Mouse (Mus musculus): ENCODE measurements at regions not wholly inside any gene's neighbourhood (a gene's known extent, or its start where the extent isn't known, plus 50 kb on each side); places are given as distances from the start of the nearest gene placed in this dataset.

DNA sequence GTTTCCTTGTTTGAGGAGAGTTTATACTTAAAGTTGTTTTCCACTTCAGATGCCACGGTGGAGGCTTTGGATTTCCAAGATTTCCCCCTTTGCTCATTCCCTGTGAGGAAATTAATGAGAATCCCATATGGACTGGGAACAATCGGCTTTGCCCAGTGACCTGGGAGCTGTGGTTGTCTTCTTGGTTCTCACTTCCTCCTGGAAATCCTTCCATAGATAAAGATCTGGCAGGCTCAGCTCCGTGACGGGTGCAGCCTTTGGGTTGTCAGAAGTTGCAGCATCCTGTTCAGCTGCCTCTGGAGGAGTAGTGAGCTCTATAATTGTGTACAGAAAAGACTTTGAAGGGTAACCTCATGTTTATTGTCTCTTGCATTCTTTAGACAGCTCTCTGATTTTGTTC is 78.8 kb upstream of the Ankrd28 start:
- H3K27me3 ChIP-seq (ENCODE audit: control insufficient read depth, insufficient read depth, low read length), result no peaks in the 10 kb centered on the region
- H3K36me3 ChIP-seq (replicated peaks; ENCODE audit: control insufficient read depth, insufficient read depth, low read depth, low read length), result no peaks in the 10 kb centered on the region
- no peak overlapping the region for H3K9ac ChIP-seq (replicated peaks; ENCODE audit: low read length)
- no peak overlapping the region for H3K4me2 ChIP-seq (ENCODE audit: low read depth, low read length)
- DNase-seq (ENCODE audit: low spot score), result no peak
- no peak for ATAC-seq (replicated peaks; ENCODE audit: insufficient number of reproducible peaks, low FRiP score, low TSS enrichment, low read depth)
- no peaks in the 10 kb centered on the region for H3K9me3 ChIP-seq (replicated peaks; ENCODE audit: control insufficient read depth, low read length)
- WGBS, result 63% methylated on average over 4 of the region's 4 CpGs
- H3K27ac ChIP-seq (replicated peaks; ENCODE audit: low read depth, low read length), result no peak overlapping the region
- no peaks in the 10 kb centered on the region for H3K4me1 ChIP-seq (ENCODE audit: control insufficient read depth, insufficient read depth, low read length)
- H3K4me3 ChIP-seq (ENCODE audit: low read depth, low read length), result no peak overlapping the region

DNA sequence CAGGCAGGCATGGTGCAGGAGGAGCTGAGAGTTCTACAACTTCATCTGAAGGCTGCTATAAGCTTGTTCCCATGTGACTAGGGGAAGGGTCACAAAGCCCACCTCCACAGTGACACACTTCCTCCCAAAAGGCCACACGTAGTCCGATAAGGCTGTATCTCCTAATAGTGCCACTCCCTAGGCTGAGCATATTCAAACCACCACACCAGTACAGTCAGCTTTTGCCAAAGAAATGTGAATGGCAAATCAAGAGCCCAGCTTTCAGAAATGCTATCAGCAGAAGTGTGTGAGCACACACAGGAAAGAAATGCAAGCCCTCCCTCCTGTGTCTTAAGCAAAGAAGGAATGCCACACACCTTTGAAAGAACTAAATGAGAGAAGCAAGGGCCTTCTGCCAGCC is 80.4 kb upstream of the Ankrd28 start:
- Histone ChIP-seq H3K36me3 (replicated peaks; ENCODE audit: control insufficient read depth, insufficient read depth, low read depth, low read length) (no peaks in the 10 kb centered on the region), H3K4me2 (ENCODE audit: low read depth, low read length) (no peak overlapping the region), H3K27me3 (ENCODE audit: control insufficient read depth, insufficient read depth, low read length) (no peaks in the 10 kb centered on the region), H3K27ac (replicated peaks; ENCODE audit: low read depth, low read length) (no peak overlapping the region), H3K4me3 (ENCODE audit: low read depth, low read length) (no peak overlapping the region), H3K9me3 (replicated peaks; ENCODE audit: control insufficient read depth, low read length) (no peaks in the 10 kb centered on the region), H3K9ac (replicated peaks; ENCODE audit: low read length) (no peak overlapping the region), H3K4me1 (ENCODE audit: control insufficient read depth, insufficient read depth, low read length) (no peaks in the 10 kb centered on the region)
- WGBS, result 89% methylated on average over 2 of the region's 2 CpGs
- ATAC-seq (replicated peaks; ENCODE audit: insufficient number of reproducible peaks, low FRiP score, low TSS enrichment, low read depth) (no peak), DNase-seq (ENCODE audit: low spot score) (no peak)

DNA sequence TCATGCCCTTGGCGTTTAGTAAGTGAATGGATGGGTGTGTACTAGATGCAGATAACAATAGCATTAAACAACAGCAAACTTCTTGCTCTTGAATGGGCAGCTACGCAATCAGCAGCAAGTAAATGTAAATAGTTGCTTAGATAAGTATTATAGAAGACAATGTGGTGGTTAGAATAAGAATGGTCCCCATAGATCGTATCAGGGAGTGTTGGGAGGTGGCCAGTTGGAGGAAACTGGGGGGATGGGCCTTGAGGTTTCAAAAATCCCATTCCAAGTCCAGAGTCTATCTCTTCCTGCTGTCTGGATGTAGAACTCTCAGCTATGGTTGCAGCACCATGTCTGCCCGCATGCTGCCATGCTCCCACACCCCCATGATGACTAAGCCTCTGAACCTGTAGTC is 88.0 kb upstream of the Ankrd28 start:
- H3K4me1 ChIP-seq (ENCODE audit: control insufficient read depth, insufficient read depth, low read length), result no peaks in the 10 kb centered on the region
- no peaks in the 10 kb centered on the region for H3K27me3 ChIP-seq (ENCODE audit: control insufficient read depth, insufficient read depth, low read length)
- no peak overlapping the region for H3K4me2 ChIP-seq (ENCODE audit: low read depth, low read length)
- DNase-seq (ENCODE audit: low spot score) (no peak), ATAC-seq (replicated peaks; ENCODE audit: insufficient number of reproducible peaks, low FRiP score, low TSS enrichment, low read depth) (no peak)
- no peak overlapping the region for H3K9ac ChIP-seq (replicated peaks; ENCODE audit: low read length)
- no peak overlapping the region for H3K27ac ChIP-seq (replicated peaks; ENCODE audit: low read depth, low read length)
- no peak overlapping the region for H3K4me3 ChIP-seq (ENCODE audit: low read depth, low read length)
- H3K9me3 ChIP-seq (replicated peaks; ENCODE audit: control insufficient read depth, low read length), result no peaks in the 10 kb centered on the region
- no peaks in the 10 kb centered on the region for H3K36me3 ChIP-seq (replicated peaks; ENCODE audit: control insufficient read depth, insufficient read depth, low read depth, low read length)
- 91% methylated on average over 4 of the region's 4 CpGs for WGBS

DNA sequence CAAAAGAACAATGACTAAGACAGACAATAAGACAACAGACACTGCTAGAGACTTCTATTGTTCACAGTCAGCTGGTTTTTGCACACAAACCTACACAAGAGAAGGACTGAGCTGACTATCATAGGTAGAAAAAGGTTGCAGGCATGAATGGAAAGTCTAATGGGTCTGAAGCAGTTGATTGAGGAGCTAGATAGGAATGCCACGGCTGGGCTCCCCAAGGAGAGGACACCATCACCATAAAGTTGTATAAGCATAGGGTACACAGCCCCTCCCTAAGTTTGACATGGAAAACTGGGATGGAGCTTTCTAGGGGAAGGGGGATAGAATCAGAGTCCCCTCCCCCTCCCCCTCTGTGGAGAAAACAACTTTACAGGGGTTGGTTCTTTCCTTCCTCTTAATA is 88.5 kb upstream of the Ankrd28 start:
- no peak overlapping the region for H3K9ac ChIP-seq (replicated peaks; ENCODE audit: low read length)
- no peaks in the 10 kb centered on the region for H3K4me1 ChIP-seq (ENCODE audit: control insufficient read depth, insufficient read depth, low read length)
- no peak overlapping the region for H3K27ac ChIP-seq (replicated peaks; ENCODE audit: low read depth, low read length)
- 86% methylated on average over 1 of the region's 1 CpGs for WGBS
- H3K9me3 ChIP-seq (replicated peaks; ENCODE audit: control insufficient read depth, low read length), result no peaks in the 10 kb centered on the region
- ATAC-seq (replicated peaks; ENCODE audit: insufficient number of reproducible peaks, low FRiP score, low TSS enrichment, low read depth) (no peak), DNase-seq (ENCODE audit: low spot score) (no peak)
- no peaks in the 10 kb centered on the region for H3K27me3 ChIP-seq (ENCODE audit: control insufficient read depth, insufficient read depth, low read length)
- no peak overlapping the region for H3K4me3 ChIP-seq (ENCODE audit: low read depth, low read length)
- no peaks in the 10 kb centered on the region for H3K36me3 ChIP-seq (replicated peaks; ENCODE audit: control insufficient read depth, insufficient read depth, low read depth, low read length)
- H3K4me2 ChIP-seq (ENCODE audit: low read depth, low read length), result no peak overlapping the region

DNA sequence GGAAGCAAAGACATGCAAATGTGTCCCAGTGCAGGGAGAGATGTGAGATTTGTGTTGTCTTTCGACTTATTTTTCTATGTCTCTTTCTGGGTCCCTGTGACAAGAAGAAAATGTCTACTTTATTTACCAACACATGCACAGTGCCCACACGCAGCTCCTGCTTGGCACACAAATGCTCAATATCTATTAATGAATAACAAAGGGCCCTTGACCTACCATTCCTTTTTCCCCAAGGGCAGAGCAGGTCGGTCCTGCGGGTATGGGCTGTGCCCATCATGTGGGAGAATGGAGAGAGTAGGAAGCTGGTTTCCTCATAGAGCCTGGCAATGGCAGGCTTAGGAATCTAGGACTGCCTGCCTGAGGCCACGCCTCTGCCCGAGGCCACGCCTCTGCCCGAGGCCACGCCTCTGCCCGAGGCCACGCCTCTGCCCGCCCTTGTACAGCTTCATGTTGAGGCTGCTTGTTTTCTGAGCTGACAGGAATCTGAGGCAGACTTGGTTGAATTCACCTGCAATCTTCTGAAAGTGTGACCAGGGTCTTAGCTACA is 98.8 kb upstream of the Ankrd28 start:
- 60% methylated on average over 12 of the region's 12 CpGs for WGBS

DNA sequence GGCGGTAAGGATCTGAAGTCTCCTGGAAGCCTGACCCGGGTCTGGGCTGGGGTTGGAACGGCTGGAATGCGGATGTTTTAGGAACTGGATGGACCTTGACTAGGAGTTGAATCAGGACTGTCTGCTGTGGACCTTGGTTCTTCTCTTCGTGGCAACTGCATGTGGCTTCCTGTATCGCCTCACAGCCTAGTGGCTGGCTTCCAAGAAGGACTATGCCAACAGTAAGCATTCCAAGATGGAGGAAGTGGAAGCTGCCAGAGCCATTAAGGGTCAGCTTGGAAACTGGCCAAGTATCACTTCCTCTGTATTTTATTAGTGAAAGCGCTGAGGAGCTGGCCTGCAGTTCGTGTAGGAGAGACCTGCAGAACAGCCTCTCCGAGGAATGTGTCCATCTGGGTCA is 98.4 kb upstream of the Galnt15 start:
- H3K4me1 ChIP-seq (ENCODE audit: control insufficient read depth, insufficient read depth, low read length), result no peaks in the 10 kb centered on the region; the same call in 1 of the 2 replicates
- no peaks in the 10 kb centered on the region for H3K36me3 ChIP-seq (replicated peaks; ENCODE audit: control insufficient read depth, insufficient read depth, low read depth, low read length)
- ATAC-seq (replicated peaks; ENCODE audit: insufficient number of reproducible peaks, low FRiP score, low TSS enrichment, low read depth) (no peak), DNase-seq (ENCODE audit: low spot score) (peak; percentile 27)
- no peaks in the 10 kb centered on the region for H3K9me3 ChIP-seq (replicated peaks; ENCODE audit: control insufficient read depth, low read length)
- no peak overlapping the region for H3K4me3 ChIP-seq (ENCODE audit: low read depth, low read length)
- H3K4me2 ChIP-seq (ENCODE audit: low read depth, low read length), result no peak overlapping the region
- no peak overlapping the region for H3K27ac ChIP-seq (replicated peaks; ENCODE audit: low read depth, low read length)
- WGBS, result 77% methylated on average over 9 of the region's 9 CpGs
- no peaks in the 10 kb centered on the region for H3K27me3 ChIP-seq (ENCODE audit: control insufficient read depth, insufficient read depth, low read length)
- H3K9ac ChIP-seq (replicated peaks; ENCODE audit: low read length), result no peak overlapping the region

More for the DNA sequence above, 98.8 kb upstream of the Ankrd28 start:
- DNase-seq (ENCODE audit: low spot score) (no peak), ATAC-seq (replicated peaks; ENCODE audit: insufficient number of reproducible peaks, low FRiP score, low TSS enrichment, low read depth) (no peak)
- no peaks in the 10 kb centered on the region; the same call in 1 of the 2 replicates for H3K4me1 ChIP-seq (ENCODE audit: control insufficient read depth, insufficient read depth, low read length)
- no peaks in the 10 kb centered on the region for H3K36me3 ChIP-seq (replicated peaks; ENCODE audit: control insufficient read depth, insufficient read depth, low read depth, low read length)
- no peaks in the 10 kb centered on the region for H3K27me3 ChIP-seq (ENCODE audit: control insufficient read depth, insufficient read depth, low read length)
- H3K4me2 ChIP-seq (ENCODE audit: low read depth, low read length), result no peak overlapping the region
- H3K4me3 ChIP-seq (ENCODE audit: low read depth, low read length), result no peak overlapping the region
- H3K9me3 ChIP-seq (replicated peaks; ENCODE audit: control insufficient read depth, low read length), result no peaks in the 10 kb centered on the region
- no peak overlapping the region for H3K27ac ChIP-seq (replicated peaks; ENCODE audit: low read depth, low read length)
- no peak overlapping the region for H3K9ac ChIP-seq (replicated peaks; ENCODE audit: low read length)

DNA sequence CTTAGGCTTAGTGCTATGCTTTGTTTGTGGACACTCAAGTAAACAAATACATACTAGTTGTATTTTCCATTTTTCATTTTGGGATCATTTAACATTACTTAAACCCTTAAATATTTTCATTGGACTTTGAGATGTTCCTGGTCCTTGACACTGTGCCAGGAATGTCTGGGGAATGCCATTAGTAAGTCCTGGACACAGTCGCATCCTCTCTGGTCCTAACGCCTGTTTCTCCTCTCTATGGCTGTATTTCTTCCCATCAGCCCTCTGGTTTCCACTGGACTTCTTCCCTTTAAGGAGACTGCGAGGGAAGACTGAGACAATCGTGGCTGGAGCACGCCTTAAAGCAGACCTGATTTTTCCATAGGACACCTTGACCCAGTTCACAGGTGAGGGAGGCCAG is 96.8 kb upstream of the Galnt15 start:
- Histone ChIP-seq H3K9ac (replicated peaks; ENCODE audit: low read length) (no peak overlapping the region), H3K4me1 (ENCODE audit: control insufficient read depth, insufficient read depth, low read length) (no peaks in the 10 kb centered on the region; the same call in 1 of the 2 replicates), H3K27me3 (ENCODE audit: control insufficient read depth, insufficient read depth, low read length) (no peaks in the 10 kb centered on the region), H3K4me3 (ENCODE audit: low read depth, low read length) (no peak overlapping the region), H3K4me2 (ENCODE audit: low read depth, low read length) (no peak overlapping the region), H3K9me3 (replicated peaks; ENCODE audit: control insufficient read depth, low read length) (no peaks in the 10 kb centered on the region), H3K27ac (replicated peaks; ENCODE audit: low read depth, low read length) (no peak overlapping the region), H3K36me3 (replicated peaks; ENCODE audit: control insufficient read depth, insufficient read depth, low read depth, low read length) (no peaks in the 10 kb centered on the region)
- DNase-seq (ENCODE audit: low spot score), result no peak
- no peak for ATAC-seq (replicated peaks; ENCODE audit: insufficient number of reproducible peaks, low FRiP score, low TSS enrichment, low read depth)
- WGBS, result 89% methylated on average over 5 of the region's 5 CpGs

DNA sequence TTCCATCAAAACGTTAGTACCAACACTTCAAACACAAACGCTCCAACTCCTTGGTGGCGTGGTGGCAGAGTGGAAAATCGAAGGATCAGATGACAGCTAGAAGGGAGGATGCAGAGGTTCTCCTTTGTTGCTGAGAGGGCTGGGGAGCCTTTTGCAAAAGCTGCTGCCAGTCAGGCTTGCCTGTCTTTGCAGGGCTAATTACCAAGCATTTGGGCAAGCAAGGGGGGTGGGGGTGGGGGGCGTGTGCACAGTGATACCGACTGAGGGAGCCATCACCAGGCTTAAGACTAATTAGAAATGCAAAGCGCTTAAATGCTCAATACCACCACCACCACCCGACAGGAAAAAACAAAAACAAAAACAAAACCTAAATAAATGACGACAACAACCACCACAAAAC is 95.3 kb upstream of the Galnt15 start:
- DNase-seq (ENCODE audit: low spot score) (peak; percentile 65), ATAC-seq (replicated peaks; ENCODE audit: insufficient number of reproducible peaks, low FRiP score, low TSS enrichment, low read depth) (peak; percentile 64; the same call in 1 of the 2 replicates)
- Histone ChIP-seq H3K9me3 (replicated peaks; ENCODE audit: control insufficient read depth, low read length) (no peaks in the 10 kb centered on the region), H3K27me3 (ENCODE audit: control insufficient read depth, insufficient read depth, low read length) (no peaks in the 10 kb centered on the region), H3K27ac (replicated peaks; ENCODE audit: low read depth, low read length) (peak overlapping the region; percentile 54; the same call in 1 of the 2 replicates), H3K36me3 (replicated peaks; ENCODE audit: control insufficient read depth, insufficient read depth, low read depth, low read length) (no peaks in the 10 kb centered on the region), H3K4me1 (ENCODE audit: control insufficient read depth, insufficient read depth, low read length) (no peaks in the 10 kb centered on the region; the same call in 1 of the 2 replicates), H3K9ac (replicated peaks; ENCODE audit: low read length) (peak overlapping the region; percentile 59), H3K4me2 (ENCODE audit: low read depth, low read length) (peak overlapping the region; percentile 67), H3K4me3 (ENCODE audit: low read depth, low read length) (peak overlapping the region; percentile 35)
- WGBS, result under 1% methylated on average over 9 of the region's 9 CpGs

Measured in embryonic facial prominence, embryonic 11.5 days (tissue).